Comparison of ENCODE assay signal across 8 mouse cellular contexts in the genomic region with DNA sequence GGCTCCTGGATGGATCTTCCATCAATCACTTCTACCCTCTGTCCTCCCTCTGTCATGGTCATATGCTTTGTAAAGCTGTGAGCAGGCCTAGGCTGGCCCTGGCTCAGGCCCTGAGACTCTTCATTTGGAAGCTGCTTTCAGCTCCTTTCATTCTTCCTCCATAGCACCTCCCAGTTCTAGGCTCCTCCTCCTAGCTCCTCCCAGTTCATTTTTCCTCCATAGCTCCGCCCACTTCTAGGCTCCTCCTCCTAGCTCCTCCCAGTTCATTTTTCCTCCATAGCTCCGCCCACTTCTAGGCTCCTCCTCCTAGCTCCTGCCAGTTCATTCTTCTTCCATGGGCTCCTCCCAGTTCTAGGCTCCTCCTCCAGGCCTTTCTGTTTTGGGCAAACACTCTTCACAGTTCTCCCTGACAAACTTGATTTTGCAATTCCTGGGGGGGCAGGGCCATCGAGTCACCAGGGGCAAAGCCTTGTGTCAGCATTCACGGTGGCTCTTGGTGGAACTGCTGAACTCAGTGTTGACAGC.
DNase-seq lines count a peak whose midpoint lies in the region; ATAC-seq and TF ChIP-seq lines count a peak whose summit lies in the region.

No protein-coding gene starts in this region.

- peaks cover 15% of the 10 kb centered on the region for H3K4me1 ChIP-seq in hindbrain, embryonic 11.5 days (replicated peaks; ENCODE audit: control insufficient read depth, insufficient read depth, low read length)
- peaks cover 19% of the 10 kb centered on the region for H3K4me1 ChIP-seq in hindbrain, embryonic 12.5 days
- H3K4me1 ChIP-seq in hindbrain, embryonic 15.5 days (replicated peaks) = peaks cover 19% of the 10 kb centered on the region
- peaks cover 14% of the 10 kb centered on the region for H3K4me1 ChIP-seq in forebrain, embryonic 16.5 days (replicated peaks; ENCODE audit: control insufficient read depth, insufficient read depth, low read length)

- no peaks in the 10 kb centered on the region for H3K27me3 ChIP-seq in hindbrain, embryonic 11.5 days (ENCODE audit: control insufficient read depth, insufficient read depth, low read length)
- no peaks in the 10 kb centered on the region for H3K27me3 ChIP-seq in hindbrain, embryonic 12.5 days
- H3K27me3 ChIP-seq in Patski = no peaks in the 10 kb centered on the region
- H3K27me3 ChIP-seq in hindbrain, embryonic 15.5 days = no peaks in the 10 kb centered on the region
- no peaks in the 10 kb centered on the region for H3K27me3 ChIP-seq in forebrain, embryonic 16.5 days (replicated peaks; ENCODE audit: control insufficient read depth, insufficient read depth, low read length)

- ATAC-seq in hindbrain, embryonic 11.5 days (ENCODE audit: low FRiP score) = peak; percentile 53; the same call in 1 of the 2 replicates
- ATAC-seq in hindbrain, embryonic 12.5 days (ENCODE audit: low FRiP score) = no peak
- peak; percentile 40 for ATAC-seq in Patski
- ATAC-seq in hindbrain, embryonic 15.5 days (ENCODE audit: low FRiP score, low read depth) = peak; percentile 35; the same call in 1 of the 2 replicates
- no peak for ATAC-seq in forebrain, embryonic 16.5 days

- H3K9ac ChIP-seq in hindbrain, embryonic 11.5 days (ENCODE audit: low read depth, low read length) = no peak overlapping the region
- H3K9ac ChIP-seq in hindbrain, embryonic 12.5 days = no peak overlapping the region
- H3K9ac ChIP-seq in hindbrain, embryonic 15.5 days = no peak overlapping the region
- no peak overlapping the region for H3K9ac ChIP-seq in forebrain, embryonic 16.5 days (replicated peaks; ENCODE audit: low read depth, low read length)

- POLR2A ChIA-PET in Patski (lab: Charles Lee) = no interaction called here

- H3K9me3 ChIP-seq in hindbrain, embryonic 11.5 days (ENCODE audit: control insufficient read depth, low read length) = no peaks in the 10 kb centered on the region
- no peaks in the 10 kb centered on the region for H3K9me3 ChIP-seq in hindbrain, embryonic 12.5 days (replicated peaks)
- no peaks in the 10 kb centered on the region for H3K9me3 ChIP-seq in hindbrain, embryonic 15.5 days
- no peaks in the 10 kb centered on the region for H3K9me3 ChIP-seq in forebrain, embryonic 16.5 days (ENCODE audit: control insufficient read depth, low read length)

- WGBS in hindbrain, embryonic 11.5 days = 55% methylated on average over 4 of the region's 4 CpGs
- 58% methylated on average over 4 of the region's 4 CpGs for WGBS in hindbrain, embryonic 12.5 days
- WGBS in hindbrain, embryonic 15.5 days = 53% methylated on average over 4 of the region's 4 CpGs
- 65% methylated on average over 4 of the region's 4 CpGs for WGBS in forebrain, embryonic 16.5 days

- H3K4me3 ChIP-seq in hindbrain, embryonic 11.5 days (ENCODE audit: low read depth, low read length) = no peak overlapping the region
- H3K4me3 ChIP-seq in hindbrain, embryonic 12.5 days = no peak overlapping the region
- no peak overlapping the region for H3K4me3 ChIP-seq in hindbrain, embryonic 15.5 days
- no peak overlapping the region for H3K4me3 ChIP-seq in forebrain, embryonic 16.5 days (replicated peaks; ENCODE audit: low read length)

- no peak overlapping the region for H3K4me2 ChIP-seq in hindbrain, embryonic 11.5 days (replicated peaks; ENCODE audit: low read depth, low read length)
- no peak overlapping the region for H3K4me2 ChIP-seq in hindbrain, embryonic 12.5 days (replicated peaks)
- no peak overlapping the region for H3K4me2 ChIP-seq in hindbrain, embryonic 15.5 days
- H3K4me2 ChIP-seq in forebrain, embryonic 16.5 days (ENCODE audit: low read length) = no peak overlapping the region

- no peak for TF ChIP-seq CTCF in Patski (IDR thresholded peaks at IDR 0.05)

- no peak overlapping the region for H3K27ac ChIP-seq in hindbrain, embryonic 11.5 days (ENCODE audit: low read depth, low read length)
- H3K27ac ChIP-seq in hindbrain, embryonic 12.5 days = no peak overlapping the region
- no peak overlapping the region for H3K27ac ChIP-seq in hindbrain, embryonic 15.5 days (replicated peaks)
- no peak overlapping the region for H3K27ac ChIP-seq in forebrain, embryonic 16.5 days (ENCODE audit: low read length)

- H3K36me3 ChIP-seq in hindbrain, embryonic 11.5 days (ENCODE audit: control insufficient read depth, insufficient read depth, low read length) = 0 out of 2 replicates have a peak, but pooled peaks cover 7% of the 10 kb centered on the region
- H3K36me3 ChIP-seq in hindbrain, embryonic 12.5 days = peaks cover 44% of the 10 kb centered on the region
- no peaks in the 10 kb centered on the region; the same call in 1 of the 2 replicates for H3K36me3 ChIP-seq in hindbrain, embryonic 15.5 days
- no peaks in the 10 kb centered on the region for H3K36me3 ChIP-seq in forebrain, embryonic 16.5 days (ENCODE audit: control insufficient read depth, insufficient read depth)

- CTCF ChIA-PET in Patski (lab: Charles Lee) = no interaction called here

- no peak for DNase-seq in hindbrain, embryonic 11.5 days (ENCODE audit: low spot score)
- no peak for DNase-seq in Patski (ENCODE audit: low read depth, low spot score)
- DNase-seq in lung, postnatal 14 days = peak; percentile 44
- DNase-seq in right cerebral cortex, adult 18-20 months = no peak
- no peak for DNase-seq in layer of hippocampus, adult 9-10 months (ENCODE audit: low spot score)

- in situ Hi-C loops in Patski (cut with MboI; ENCODE audit: low pct_unique_long_range_greater_than_20kb) = no loop called here

Comparison
In these comparisons a context has a peak if more than half of its experiments do, and no peak if none do; other contexts are left out.
1. ATAC-seq: peak in hindbrain, embryonic 11.5 days (single experiment), Patski (single experiment) and hindbrain, embryonic 15.5 days (single experiment); none in hindbrain, embryonic 12.5 days (single experiment) and forebrain, embryonic 16.5 days (single experiment).